8 mouse cellular contexts compared by ENCODE assay signal in the genomic region with DNA sequence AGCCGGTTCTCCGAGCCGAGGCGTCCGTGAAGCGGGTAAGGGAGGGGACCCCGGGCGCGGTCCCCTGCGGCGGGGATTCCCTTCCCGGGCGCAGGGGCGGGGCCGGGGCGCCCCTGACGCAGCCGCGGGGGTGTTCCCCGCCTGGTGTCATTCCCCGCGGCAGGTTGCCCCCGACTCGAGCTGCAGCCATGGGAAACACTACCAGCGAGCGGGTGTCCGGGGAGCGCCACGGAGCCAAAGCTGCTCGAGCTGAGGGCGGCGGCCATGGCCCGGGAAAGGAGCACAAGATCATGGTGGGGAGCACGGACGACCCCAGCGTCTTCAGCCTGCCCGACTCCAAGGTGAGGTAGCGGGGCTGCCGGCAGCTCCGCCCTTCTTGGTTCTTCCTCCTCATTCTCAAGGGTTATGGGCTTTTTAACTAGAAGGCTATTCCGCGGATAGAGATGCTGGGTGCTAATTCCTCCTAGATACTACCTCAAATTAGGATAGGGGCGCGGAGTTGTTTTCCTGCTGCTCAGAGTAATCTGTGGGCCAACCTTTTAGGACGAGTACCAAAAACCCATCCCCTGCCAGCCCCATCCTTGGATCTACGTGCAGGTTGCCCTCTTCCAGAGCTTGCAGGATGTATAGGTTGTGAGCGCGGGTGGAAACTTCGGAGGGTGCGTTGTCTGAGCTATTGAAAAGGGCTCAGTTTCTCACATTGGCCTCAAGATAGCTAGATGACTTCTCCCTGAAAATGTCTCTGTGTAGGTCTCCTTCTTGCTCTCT. TPM values are rescaled to one million over a fixed set of nuclear protein-coding genes. Genes with fewer than 3 reads are reported as not detected.
DNase-seq lines count a peak whose midpoint lies in the region; ATAC-seq lines count a peak whose summit lies in the region.

No protein-coding gene starts in this region.

- peaks cover 41% of the 10 kb centered on the region for H3K4me1 ChIP-seq in heart, embryonic 10.5 days
- H3K4me1 ChIP-seq in forebrain, embryonic 13.5 days, result peaks cover 17% of the 10 kb centered on the region
- peaks cover 20% of the 10 kb centered on the region for H3K4me1 ChIP-seq in limb, embryonic 15.5 days
- H3K4me1 ChIP-seq in neural tube, embryonic 14.5 days (ENCODE audit: control insufficient read depth, insufficient read depth, low read length), result peaks cover 10% of the 10 kb centered on the region; the same call in 1 of the 2 replicates

- H3K27ac ChIP-seq in heart, embryonic 10.5 days, result peak overlapping the region; percentile 96
- H3K27ac ChIP-seq in forebrain, embryonic 13.5 days, result 0 out of 2 replicates have a peak overlapping the region, but pooled peaks have one; percentile 31
- H3K27ac ChIP-seq in limb, embryonic 15.5 days, result peak overlapping the region; percentile 77
- H3K27ac ChIP-seq in neural tube, embryonic 14.5 days (ENCODE audit: low read depth, low read length), result peak overlapping the region; percentile 70

- H3K4me3 ChIP-seq in heart, embryonic 10.5 days, result peak overlapping the region; percentile 87
- peak overlapping the region; percentile 78 for H3K4me3 ChIP-seq in forebrain, embryonic 13.5 days
- peak overlapping the region; percentile 95 for H3K4me3 ChIP-seq in limb, embryonic 15.5 days
- H3K4me3 ChIP-seq in neural tube, embryonic 14.5 days (ENCODE audit: low read depth, low read length), result peak overlapping the region; percentile 87

- ATAC-seq in forebrain, embryonic 13.5 days, result peak; percentile 82
- peak; percentile 80 for ATAC-seq in limb, embryonic 15.5 days (ENCODE audit: insufficient number of reproducible peaks, low FRiP score, low TSS enrichment, low read depth)
- ATAC-seq in neural tube, embryonic 14.5 days (ENCODE audit: low read depth), result peak; percentile 80

- WGBS in heart, embryonic 10.5 days, result under 1% methylated on average over 50 of the region's 50 CpGs
- 1% methylated on average over 41 of the region's 50 CpGs for WGBS in forebrain, embryonic 13.5 days
- WGBS in limb, embryonic 15.5 days, result under 1% methylated on average over 49 of the region's 50 CpGs
- WGBS in neural tube, embryonic 14.5 days, result under 1% methylated on average over 36 of the region's 50 CpGs

- peak overlapping the region; percentile 78 for H3K9ac ChIP-seq in forebrain, embryonic 13.5 days
- peak overlapping the region; percentile 70 for H3K9ac ChIP-seq in limb, embryonic 15.5 days
- H3K9ac ChIP-seq in neural tube, embryonic 14.5 days (replicated peaks; ENCODE audit: low read depth, low read length), result peak overlapping the region; percentile 74

- H3K4me2 ChIP-seq in forebrain, embryonic 13.5 days, result peak overlapping the region; percentile 83
- H3K4me2 ChIP-seq in limb, embryonic 15.5 days, result peak overlapping the region; percentile 66
- H3K4me2 ChIP-seq in neural tube, embryonic 14.5 days (ENCODE audit: low read depth, low read length), result peak overlapping the region; percentile 75

- no peaks in the 10 kb centered on the region for H3K9me3 ChIP-seq in heart, embryonic 10.5 days
- H3K9me3 ChIP-seq in forebrain, embryonic 13.5 days (replicated peaks), result no peaks in the 10 kb centered on the region; the same call in 1 of the 2 replicates
- no peaks in the 10 kb centered on the region for H3K9me3 ChIP-seq in limb, embryonic 15.5 days
- no peaks in the 10 kb centered on the region for H3K9me3 ChIP-seq in neural tube, embryonic 14.5 days (ENCODE audit: control insufficient read depth, low read length)

- no peaks in the 10 kb centered on the region for H3K27me3 ChIP-seq in heart, embryonic 10.5 days (ENCODE audit: insufficient read depth, poor library complexity, severe bottlenecking)
- H3K27me3 ChIP-seq in forebrain, embryonic 13.5 days, result no peaks in the 10 kb centered on the region
- no peaks in the 10 kb centered on the region for H3K27me3 ChIP-seq in limb, embryonic 15.5 days
- no peaks in the 10 kb centered on the region for H3K27me3 ChIP-seq in neural tube, embryonic 14.5 days (ENCODE audit: control insufficient read depth, insufficient read depth, low read length)

- peak; percentile 90 for DNase-seq in heart, embryonic 10.5 days (ENCODE audit: low spot score)
- DNase-seq in heart, adult 11 months, result no peak
- DNase-seq in urinary bladder, postnatal 25 days (ENCODE audit: low spot score), result peak; percentile 72
- no peak for DNase-seq in urinary bladder, adult 2 months (ENCODE audit: low spot score)
- DNase-seq in layer of hippocampus, postnatal 14 days (ENCODE audit: low spot score in 2 of 2), result no peak

- peaks cover 14% of the 10 kb centered on the region for H3K36me3 ChIP-seq in heart, embryonic 10.5 days
- peaks cover 3% of the 10 kb centered on the region; the same call in 1 of the 2 replicates for H3K36me3 ChIP-seq in forebrain, embryonic 13.5 days (ENCODE audit: poor library complexity, severe bottlenecking)
- H3K36me3 ChIP-seq in limb, embryonic 15.5 days, result peaks cover 15% of the 10 kb centered on the region
- 0 out of 2 replicates have a peak, but pooled peaks cover 2% of the 10 kb centered on the region for H3K36me3 ChIP-seq in neural tube, embryonic 14.5 days (ENCODE audit: control insufficient read depth, insufficient read depth, low read length)

RNA-seq across cellular contexts. Expression of gene Prkab2, which starts 0.6 kb away (rescaled TPM):
- 16.2 and 25.6 TPM in 2 replicates for polyA plus RNA-seq in heart, embryonic 10.5 days (2016; fragmentation: Nextera tagmentation; extraction: Ambion mirVana)
- polyA plus RNA-seq in urinary bladder, adult 2 months (2012; rRNA removed), result 63.1 and 78.0 TPM in 2 replicates
- 5.6 and 6.8 TPM in 2 replicates for polyA plus RNA-seq in forebrain, embryonic 13.5 days (2015; fragmentation: Nextera tagmentation; extraction: Ambion mirVana)
- polyA plus RNA-seq in limb, embryonic 15.5 days (2015; fragmentation: Nextera tagmentation; extraction: Ambion mirVana), result 7.4 and 8.5 TPM in 2 replicates
- polyA plus RNA-seq in neural tube, embryonic 14.5 days (2014; fragmentation: Nextera tagmentation; extraction: Ambion mirVana), result 11.8 and 14.0 TPM in 2 replicates
- total RNA-seq in layer of hippocampus, postnatal 14 days (2021), result 10 to 100 TPM; 36.5 to 38.2 TPM

RNA-seq across cellular contexts. Expression of gene Gm17651, which starts 15.9 kb away (rescaled TPM):
- not detected in 2 replicates for polyA plus RNA-seq in heart, embryonic 10.5 days (2016; fragmentation: Nextera tagmentation; extraction: Ambion mirVana)
- polyA plus RNA-seq in urinary bladder, adult 2 months (2012; rRNA removed), result not detected in 2 replicates
- polyA plus RNA-seq in forebrain, embryonic 13.5 days (2015; fragmentation: Nextera tagmentation; extraction: Ambion mirVana), result not detected in 2 replicates
- not detected in 2 replicates for polyA plus RNA-seq in limb, embryonic 15.5 days (2015; fragmentation: Nextera tagmentation; extraction: Ambion mirVana)
- not detected in 2 replicates for polyA plus RNA-seq in neural tube, embryonic 14.5 days (2014; fragmentation: Nextera tagmentation; extraction: Ambion mirVana)
- total RNA-seq in layer of hippocampus, postnatal 14 days (2021), result not detected

RNA-seq across cellular contexts. Expression of gene Fmo5, which starts 30.0 kb away (rescaled TPM):
- 1.9 and 3.2 TPM in 2 replicates for polyA plus RNA-seq in heart, embryonic 10.5 days (2016; fragmentation: Nextera tagmentation; extraction: Ambion mirVana)
- 1,034 and 1,245 TPM in 2 replicates for polyA plus RNA-seq in urinary bladder, adult 2 months (2012; rRNA removed)
- polyA plus RNA-seq in forebrain, embryonic 13.5 days (2015; fragmentation: Nextera tagmentation; extraction: Ambion mirVana), result 0.39 and 0.43 TPM in 2 replicates
- 2.7 and 3.5 TPM in 2 replicates for polyA plus RNA-seq in limb, embryonic 15.5 days (2015; fragmentation: Nextera tagmentation; extraction: Ambion mirVana)
- polyA plus RNA-seq in neural tube, embryonic 14.5 days (2014; fragmentation: Nextera tagmentation; extraction: Ambion mirVana), result 0.32 and 0.46 TPM in 2 replicates
- 1 to 10 TPM; 2.0 to 3.1 TPM for total RNA-seq in layer of hippocampus, postnatal 14 days (2021)

RNA-seq across cellular contexts. Expression of gene Chd1l, which starts 48.6 kb away (rescaled TPM):
- polyA plus RNA-seq in heart, embryonic 10.5 days (2016; fragmentation: Nextera tagmentation; extraction: Ambion mirVana), result 21.7 and 22.8 TPM in 2 replicates
- 27.7 and 33.0 TPM in 2 replicates for polyA plus RNA-seq in urinary bladder, adult 2 months (2012; rRNA removed)
- polyA plus RNA-seq in forebrain, embryonic 13.5 days (2015; fragmentation: Nextera tagmentation; extraction: Ambion mirVana), result 10.6 and 11.9 TPM in 2 replicates
- polyA plus RNA-seq in limb, embryonic 15.5 days (2015; fragmentation: Nextera tagmentation; extraction: Ambion mirVana), result 12.6 and 13.7 TPM in 2 replicates
- 4.3 and 5.3 TPM in 2 replicates for polyA plus RNA-seq in neural tube, embryonic 14.5 days (2014; fragmentation: Nextera tagmentation; extraction: Ambion mirVana)
- 10 to 100 TPM in 1 of 2 experiments, 1 to 10 TPM in 1; 8.7 to 11.8 TPM for total RNA-seq in layer of hippocampus, postnatal 14 days (2021)

Comparison
In these comparisons a context has a peak if more than half of its experiments do, and no peak if none do; other contexts are left out.
1. DNase-seq: peak in heart, embryonic 10.5 days (single experiment) and urinary bladder, postnatal 25 days (single experiment); none in heart, adult 11 months (single experiment), urinary bladder, adult 2 months (single experiment) and layer of hippocampus, postnatal 14 days (0 of 2).
2. H3K27ac ChIP-seq: peak in every context shown above with its lines; median percentile 96 in heart, embryonic 10.5 days; 77 in limb, embryonic 15.5 days; 70 in neural tube, embryonic 14.5 days; 31 in forebrain, embryonic 13.5 days.
3. RNA of gene Fmo5, which starts 30.0 kb away (polyA plus RNA-seq): 1,034 to 1,245 TPM in urinary bladder, adult 2 months; 2.7 to 3.5 TPM in limb, embryonic 15.5 days, 1.9 to 3.2 TPM in heart, embryonic 10.5 days, 0.39 to 0.43 TPM in forebrain, embryonic 13.5 days and 0.32 to 0.46 TPM in neural tube, embryonic 14.5 days; every median in the first group is over 100 times any median in the second.
4. Peak in every context shown above with its lines, with median percentiles within 50 percentile points of each other: H3K4me3 ChIP-seq, ATAC-seq, H3K4me2 ChIP-seq and H3K9ac ChIP-seq.